In the genomic region with DNA sequence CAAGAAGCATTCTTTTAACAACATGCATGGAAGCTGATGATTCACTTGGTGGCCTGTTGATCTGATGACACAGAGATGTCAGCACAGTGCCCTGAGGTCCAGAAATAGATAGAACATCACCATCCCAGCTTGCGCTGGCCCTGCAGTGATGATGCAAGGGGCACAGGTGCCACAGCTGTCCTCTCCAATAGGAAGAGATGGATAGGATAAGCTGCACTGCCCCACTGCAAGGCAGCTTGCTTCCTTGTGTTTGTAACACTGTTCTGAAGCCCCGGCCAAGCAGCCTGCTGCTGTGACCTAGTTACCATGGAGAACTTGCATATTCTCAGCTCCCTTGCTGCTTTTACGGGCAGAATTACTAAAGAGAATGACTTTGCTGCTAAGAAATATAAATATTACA, we compare ENCODE assay signal across 10 mouse cellular contexts.
DNase-seq lines count a peak whose midpoint lies in the region.
"Had no signal": no experiment of that assay in that cellular context is flagged by ENCODE, and none has a peak within 500 bp of the region (broad histone marks: within the 10 kb centered on the region; RNA-seq: fewer than 3 reads in every experiment).

No protein-coding gene starts in this region.

- H3K27me3 ChIP-seq in limb, embryonic 10.5 days (ENCODE audit: low read depth, poor library complexity, severe bottlenecking) = no peaks in the 10 kb centered on the region
- H3K27me3 ChIP-seq: hindbrain, embryonic 12.5 days had no signal

- no peak overlapping the region for H3K4me3 ChIP-seq in limb, embryonic 10.5 days
- H3K4me3 ChIP-seq: hindbrain, embryonic 12.5 days had no signal

- intact Hi-C loops in left cerebral cortex, postnatal 4 days (cut with DNase I) = no loop called here
- intact Hi-C loops in gastrocnemius, postnatal 14 days (cut with DNase I; ENCODE audit: low total_unique reads) = no loop called here

- H3K27ac ChIP-seq in limb, embryonic 10.5 days = no peak overlapping the region
- H3K27ac ChIP-seq: hindbrain, embryonic 12.5 days had no signal

- WGBS in limb, embryonic 10.5 days = 85% methylated on average over 3 of the region's 3 CpGs

- H3K36me3 ChIP-seq in limb, embryonic 10.5 days = no peaks in the 10 kb centered on the region
- H3K36me3 ChIP-seq: hindbrain, embryonic 12.5 days had no signal

- no peaks in the 10 kb centered on the region for H3K9me3 ChIP-seq in limb, embryonic 10.5 days (replicated peaks)
- H3K9me3 ChIP-seq: hindbrain, embryonic 12.5 days had no signal

- DNase-seq in brain, adult 2 months (ENCODE audit: low read depth, low spot score) = peak; percentile 83
- peak; percentile 48 for DNase-seq in cerebellum, adult 11 months
- DNase-seq in frontal cortex, postnatal 36 days (ENCODE audit: low spot score in 2 of 2) = peak; percentile 31 to 51
- DNase-seq in left cerebral cortex, postnatal 4 days = peak; percentile 10
- no peak for DNase-seq in lung, postnatal 4 days
- DNase-seq in gastrocnemius, postnatal 14 days = no peak
- DNase-seq in limb, embryonic 10.5 days (ENCODE audit: low spot score) = no peak
- DNase-seq: adrenal gland, postnatal 25 days; lung, postnatal 36 days had no signal

- no peaks in the 10 kb centered on the region for H3K4me1 ChIP-seq in limb, embryonic 10.5 days
- H3K4me1 ChIP-seq: hindbrain, embryonic 12.5 days had no signal

Comparison
In these comparisons a context has a peak if more than half of its experiments do, and no peak if none do; other contexts are left out.
1. DNase-seq: peak in brain, adult 2 months (single experiment), cerebellum, adult 11 months (single experiment), frontal cortex, postnatal 36 days (2 of 2) and left cerebral cortex, postnatal 4 days (single experiment); none in lung, postnatal 4 days (0 of 2), gastrocnemius, postnatal 14 days (single experiment) and limb, embryonic 10.5 days (single experiment).